Mouse (Mus musculus): ENCODE results near the gene Trabd2b. TPM values are rescaled to one million over a fixed set of nuclear protein-coding genes. Genes with fewer than 3 reads are reported as not detected.

Gene Trabd2b
- total and polyA plus RNA-seq, 3 experiments, result not detected

GRCm38 (mm10) chr4:114556880-114557279 is 150.4 kb downstream of the Trabd2b start:
- Histone ChIP-seq H3K4me1 (ENCODE audit: control insufficient read depth in 1 of 2, insufficient read depth in 2 of 2, low read length in 2 of 2) (no peaks in the 10 kb centered on the region), H3K4me3 (ENCODE audit: control insufficient read depth in 1 of 2, insufficient read depth in 1 of 2, low read depth in 2 of 2, low read length in 2 of 2) (no peak overlapping the region), H3K27me3 (ENCODE audit: control insufficient read depth in 1 of 2, insufficient read depth in 2 of 2, low read length in 2 of 2) (no peaks in the 10 kb centered on the region), H3K9ac (ENCODE audit: control insufficient read depth, low read depth, low read length, poor library complexity, severe bottlenecking) (no peak overlapping the region), H3K27ac (ENCODE audit: control insufficient read depth, low read depth, low read length) (no peak overlapping the region), H3K79me2 (ENCODE audit: control insufficient read depth, insufficient read depth, low read length, poor library complexity) (no peaks in the 10 kb centered on the region), H3K9me3 (replicated peaks; ENCODE audit: insufficient read depth, low read length) (no peaks in the 10 kb centered on the region), H3K36me3 (ENCODE audit: control insufficient read depth in 1 of 2, insufficient read depth in 2 of 2, low read length in 2 of 2) (no peaks in the 10 kb centered on the region)
- DNase-seq (ENCODE audit: low read depth, low spot score), result no peak
- TF ChIP-seq ELF1 (IDR thresholded peaks at IDR 0.05; ENCODE audit: low read depth, low read length) (no peak), GATA1 (IDR thresholded peaks at IDR 0.05; ENCODE audit: low read depth, low read length) (no peak), MAZ (IDR thresholded peaks at IDR 0.05; ENCODE audit: low read depth, low read length) (no peak), MYC (IDR thresholded peaks at IDR 0.05; ENCODE audit: low read depth, low read length) (no peak), MXI1 (IDR thresholded peaks at IDR 0.05; ENCODE audit: low read depth, low read length) (no peak), JUND (IDR thresholded peaks at IDR 0.05; ENCODE audit: low read depth, low read length) (no peak), ZMIZ1 (IDR thresholded peaks at IDR 0.05; ENCODE audit: low read depth, low read length) (no peak), UBTF (IDR thresholded peaks at IDR 0.05; ENCODE audit: borderline replicate concordance, insufficient read depth, low read depth, low read length) (no peak)

- no peak for DNase-seq (ENCODE audit: low read depth, low spot score)
- Histone ChIP-seq H3K9ac (ENCODE audit: control insufficient read depth, low read depth, low read length, poor library complexity, severe bottlenecking) (no peak overlapping the region), H3K27me3 (ENCODE audit: control insufficient read depth in 1 of 2, insufficient read depth in 2 of 2, low read length in 2 of 2) (no peaks in the 10 kb centered on the region), H3K79me2 (ENCODE audit: control insufficient read depth, insufficient read depth, low read length, poor library complexity) (no peaks in the 10 kb centered on the region), H3K4me1 (ENCODE audit: control insufficient read depth in 1 of 2, insufficient read depth in 2 of 2, low read length in 2 of 2) (no peaks in the 10 kb centered on the region), H3K4me3 (ENCODE audit: control insufficient read depth in 1 of 2, insufficient read depth in 1 of 2, low read depth in 2 of 2, low read length in 2 of 2) (no peak overlapping the region), H3K9me3 (replicated peaks; ENCODE audit: insufficient read depth, low read length) (no peaks in the 10 kb centered on the region), H3K27ac (ENCODE audit: control insufficient read depth, low read depth, low read length) (no peak overlapping the region), H3K36me3 (ENCODE audit: control insufficient read depth in 1 of 2, insufficient read depth in 2 of 2, low read length in 2 of 2) (no peaks in the 10 kb centered on the region)
- no peak for TF ChIP-seq USF2 (IDR thresholded peaks at IDR 0.05; ENCODE audit: borderline replicate concordance in 1 of 2, insufficient read depth in 1 of 2, low read depth in 1 of 2, low read length in 2 of 2)
- no peak for TF ChIP-seq NELFE (IDR thresholded peaks at IDR 0.05; ENCODE audit: low read depth, low read length)
- TF ChIP-seq HCFC1 (IDR thresholded peaks at IDR 0.05; ENCODE audit: low read depth, low read length), result no peak
- no peak for TF ChIP-seq NRF1 (IDR thresholded peaks at IDR 0.05; ENCODE audit: insufficient read depth, low read depth, low read length, poor library complexity, severe bottlenecking)
- TF ChIP-seq ETS1 (IDR thresholded peaks at IDR 0.05; ENCODE audit: low read depth, low read length), result no peak
- no peak for TF ChIP-seq GABPA (IDR thresholded peaks at IDR 0.05; ENCODE audit: low read depth, low read length)
- no peak for TF ChIP-seq TCF12 (IDR thresholded peaks at IDR 0.05; ENCODE audit: low read depth, low read length)
- TF ChIP-seq MYC (IDR thresholded peaks at IDR 0.05; ENCODE audit: low read depth, low read length), result no peak
- TF ChIP-seq RCOR1 (IDR thresholded peaks at IDR 0.05; ENCODE audit: low read depth, low read length), result no peak
- no peak for TF ChIP-seq SIN3A (IDR thresholded peaks at IDR 0.05; ENCODE audit: low read length)
- TF ChIP-seq JUND (IDR thresholded peaks at IDR 0.05; ENCODE audit: low read depth, low read length), result no peak
- no peak for TF ChIP-seq CHD1 (IDR thresholded peaks at IDR 0.05; ENCODE audit: low read depth, low read length)
These were observed 151.2 kb downstream of the Trabd2b start for GRCm38 (mm10) chr4:114557731-114558130.
